Mouse (Mus musculus): Measurements from ENCODE around the gene Ndufv3. TPM values are rescaled to one million over a fixed set of nuclear protein-coding genes. Genes with fewer than 3 reads are reported as not detected.
A peak's percentile ranks its signal among the peaks of the same experiment; 100 is the strongest.
"Not testable (repeated sequence)": the region's sequence is repeated elsewhere in the genome, so short reads cannot be mapped to it uniquely, and the experiment has no call there.

Gene Ndufv3
- polyA plus RNA-seq, 1 experiment from 2014 or later: 337 TPM

DNA sequence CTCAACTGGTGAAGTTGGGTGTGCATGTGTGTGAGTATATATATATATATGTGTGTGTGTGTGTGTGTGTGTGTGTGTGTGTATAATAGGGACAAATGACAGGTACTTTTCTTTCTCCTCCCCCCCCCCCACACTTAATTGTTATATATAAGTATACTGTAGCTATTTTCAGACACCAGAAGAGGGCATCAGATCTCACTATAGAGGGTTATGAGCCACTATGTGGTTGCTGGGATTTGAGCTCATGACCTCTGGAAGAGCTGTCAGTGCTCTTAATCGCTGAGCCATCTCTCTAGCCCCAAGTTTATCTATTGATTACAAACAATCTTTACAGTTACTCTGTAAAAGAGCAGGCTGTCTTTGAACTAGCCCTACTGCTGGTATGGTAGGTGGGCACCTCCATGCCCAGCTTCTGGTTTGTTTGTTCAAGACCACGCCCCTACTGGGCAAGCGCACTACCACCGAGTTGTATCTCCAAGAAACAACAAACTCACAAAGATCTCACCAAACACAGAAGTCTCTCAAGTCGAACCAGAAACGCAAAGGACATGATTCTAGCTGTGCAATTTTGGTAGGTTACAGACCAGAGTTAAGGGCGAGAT lies 470 bp upstream of the Ndufv3 start:
- no peaks in the 10 kb centered on the region for H3K9me3 ChIP-seq
- H3K9ac ChIP-seq: no peak overlapping the region
- H3K4me3 ChIP-seq (replicated peaks): peak overlapping the region; percentile 63
- peaks cover 10% of the 10 kb centered on the region for H3K4me1 ChIP-seq
- WGBS: 2% methylated on average over 7 of the region's 7 CpGs
- no peaks in the 10 kb centered on the region for H3K27me3 ChIP-seq (replicated peaks)
- peaks cover 4% of the 10 kb centered on the region; the same call in 1 of the 2 replicates for H3K36me3 ChIP-seq
- ATAC-seq (ENCODE audit: insufficient read depth, low FRiP score, low read depth): peak; percentile 52
- peak overlapping the region; percentile 75; the same call in 1 of the 2 replicates for H3K27ac ChIP-seq
- peak overlapping the region; percentile 52 for H3K4me2 ChIP-seq

DNA sequence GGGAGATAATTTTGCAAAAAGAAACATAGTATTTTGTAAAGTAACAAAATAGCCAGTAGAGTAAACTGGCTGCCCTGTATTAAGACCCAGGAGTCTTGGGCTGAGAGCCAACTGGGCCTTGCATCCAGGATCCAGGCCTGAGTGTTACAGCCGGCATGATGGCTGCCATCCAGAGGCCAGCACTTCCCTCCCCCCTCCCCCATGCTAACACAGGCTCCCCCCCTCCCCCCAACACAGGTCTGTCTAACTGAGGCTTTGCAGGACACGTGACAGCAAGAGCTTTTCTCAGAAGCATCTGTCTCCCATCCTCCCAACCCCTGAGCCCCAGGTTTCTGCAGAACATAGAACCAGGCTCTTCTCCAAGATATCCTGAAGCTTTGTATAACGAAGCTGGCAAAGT lies 980 bp downstream of the Ndufv3 start:
- H3K27ac ChIP-seq: peak overlapping the region; percentile 75; the same call in 1 of the 2 replicates
- H3K9ac ChIP-seq: 0 out of 2 replicates have a peak overlapping the region, but pooled peaks have one; percentile 51
- H3K36me3 ChIP-seq: peaks cover 4% of the 10 kb centered on the region; the same call in 1 of the 2 replicates
- peak overlapping the region; percentile 63 for H3K4me3 ChIP-seq (replicated peaks)
- ATAC-seq (ENCODE audit: insufficient read depth, low FRiP score, low read depth): no peak
- peaks cover 10% of the 10 kb centered on the region for H3K4me1 ChIP-seq
- H3K9me3 ChIP-seq: no peaks in the 10 kb centered on the region
- H3K4me2 ChIP-seq: peak overlapping the region; percentile 52
- 13% methylated on average over 3 of the region's 3 CpGs for WGBS
- no peaks in the 10 kb centered on the region for H3K27me3 ChIP-seq (replicated peaks)

GRCm38 (mm10) chr17:31521948-31522347 lies 2.0 kb downstream of the Ndufv3 start:
- Histone ChIP-seq H3K9me3 (no peaks in the 10 kb centered on the region), H3K4me1 (peaks cover 10% of the 10 kb centered on the region), H3K27me3 (replicated peaks) (no peaks in the 10 kb centered on the region), H3K4me2 (peak overlapping the region; percentile 52; the same call in 1 of the 2 replicates), H3K27ac (peak overlapping the region; percentile 75; the same call in 1 of the 2 replicates), H3K4me3 (replicated peaks) (no peak overlapping the region), H3K9ac (no peak overlapping the region), H3K36me3 (peaks cover 4% of the 10 kb centered on the region)
- no peak for ATAC-seq (ENCODE audit: insufficient read depth, low FRiP score, low read depth)
- 82% methylated on average over 6 of the region's 6 CpGs for WGBS

GRCm38 (mm10) chr17:31525114-31525513 lies 5.2 kb downstream of the Ndufv3 start:
- Histone ChIP-seq H3K36me3 (peaks cover 23% of the 10 kb centered on the region), H3K27ac (no peak overlapping the region), H3K4me1 (peaks cover 10% of the 10 kb centered on the region), H3K27me3 (replicated peaks) (no peaks in the 10 kb centered on the region), H3K9me3 (no peaks in the 10 kb centered on the region), H3K9ac (no peak overlapping the region), H3K4me3 (replicated peaks) (no peak overlapping the region), H3K4me2 (no peak overlapping the region)
- 85% methylated on average over 4 of the region's 4 CpGs for WGBS
- no peak for ATAC-seq (ENCODE audit: insufficient read depth, low FRiP score, low read depth)

DNA sequence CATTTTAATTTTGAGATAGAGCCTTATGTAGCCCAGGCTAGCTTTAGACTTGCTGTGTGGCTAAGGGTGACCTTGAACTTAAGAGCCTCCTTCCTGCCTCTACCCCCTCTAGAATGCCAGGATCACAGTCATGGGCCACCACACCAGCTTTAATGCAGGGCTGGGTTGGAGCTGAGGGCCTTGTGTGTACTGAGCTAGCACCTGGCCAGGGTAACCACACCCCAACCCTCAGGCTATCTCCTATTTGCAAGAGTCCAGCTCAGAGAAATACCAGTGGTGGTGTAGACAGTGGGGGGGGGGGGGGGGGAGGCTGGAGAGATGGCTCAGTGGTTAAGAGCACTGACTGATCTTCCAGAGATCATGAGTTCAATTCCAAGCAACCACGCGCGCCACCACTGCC lies 5.9 kb downstream of the Ndufv3 start:
- Histone ChIP-seq H3K9ac (no peak overlapping the region), H3K4me1 (peaks cover 9% of the 10 kb centered on the region), H3K4me2 (no peak overlapping the region), H3K27me3 (replicated peaks) (no peaks in the 10 kb centered on the region), H3K36me3 (peaks cover 23% of the 10 kb centered on the region), H3K27ac (no peak overlapping the region), H3K4me3 (replicated peaks) (no peak overlapping the region), H3K9me3 (no peaks in the 10 kb centered on the region)
- WGBS: 95% methylated on average over 3 of the region's 3 CpGs
- no peak for ATAC-seq (ENCODE audit: insufficient read depth, low FRiP score, low read depth)

DNA sequence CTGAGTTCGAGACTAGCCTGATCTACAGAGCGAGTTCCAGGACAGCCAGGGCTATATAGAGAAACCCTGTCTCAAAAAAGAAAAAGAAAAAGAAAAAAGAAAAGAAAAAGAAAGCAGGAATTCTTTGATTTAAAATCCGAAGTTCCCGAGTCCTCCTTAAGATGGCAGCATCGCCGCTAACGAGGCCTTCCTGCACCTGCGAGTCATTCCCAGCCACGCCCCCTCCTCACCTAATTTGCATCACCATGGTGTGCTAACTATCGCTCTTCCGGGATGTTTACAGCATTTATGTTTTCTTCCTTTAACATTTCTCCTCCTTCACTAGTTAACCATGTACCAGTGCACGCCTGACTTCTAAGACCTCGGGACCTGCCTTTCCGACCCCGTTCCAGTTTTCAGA lies 9.4 kb downstream of the Ndufv3 start:
- Histone ChIP-seq H3K9ac (no peak overlapping the region), H3K9me3 (no peaks in the 10 kb centered on the region), H3K4me3 (replicated peaks) (no peak overlapping the region), H3K4me1 (no peaks in the 10 kb centered on the region), H3K4me2 (no peak overlapping the region), H3K27ac (no peak overlapping the region), H3K36me3 (peaks cover 27% of the 10 kb centered on the region), H3K27me3 (replicated peaks) (no peaks in the 10 kb centered on the region)
- no peak for ATAC-seq (ENCODE audit: insufficient read depth, low FRiP score, low read depth)
- WGBS: 34% methylated on average over 15 of the region's 15 CpGs

GRCm38 (mm10) chr17:31531441-31532158 lies 11.7 kb downstream of the Ndufv3 start:
- Histone ChIP-seq H3K4me1 (peaks cover 9% of the 10 kb centered on the region), H3K27ac (no peak overlapping the region), H3K36me3 (peaks cover 27% of the 10 kb centered on the region), H3K9me3 (no peaks in the 10 kb centered on the region), H3K4me2 (no peak overlapping the region), H3K4me3 (replicated peaks) (no peak overlapping the region), H3K9ac (no peak overlapping the region), H3K27me3 (replicated peaks) (no peaks in the 10 kb centered on the region)
- ATAC-seq (ENCODE audit: insufficient read depth, low FRiP score, low read depth): no peak
- WGBS: 85% methylated on average over 14 of the region's 14 CpGs

- WGBS: 86% methylated on average over 4 of the region's 4 CpGs
- not testable (repeated sequence) for H3K4me3 ChIP-seq (replicated peaks); H3K4me1 ChIP-seq; H3K27me3 ChIP-seq (replicated peaks); H3K4me2 ChIP-seq; H3K9ac ChIP-seq; H3K9me3 ChIP-seq; H3K27ac ChIP-seq; ATAC-seq (ENCODE audit: insufficient read depth, low FRiP score, low read depth)
- H3K36me3 ChIP-seq: peaks cover 22% of the 10 kb centered on the region
These were observed 12.4 kb downstream of the Ndufv3 start for GRCm38 (mm10) chr17:31532331-31532730.

- peaks cover 9% of the 10 kb centered on the region for H3K4me1 ChIP-seq
- ATAC-seq (ENCODE audit: insufficient read depth, low FRiP score, low read depth): no peak
- no peak overlapping the region for H3K4me2 ChIP-seq
- H3K9ac ChIP-seq: no peak overlapping the region
- no peaks in the 10 kb centered on the region for H3K27me3 ChIP-seq (replicated peaks)
- H3K27ac ChIP-seq: peak overlapping the region; percentile 65
- no peaks in the 10 kb centered on the region for H3K9me3 ChIP-seq
- 72% methylated on average over 4 of the region's 4 CpGs for WGBS
- H3K36me3 ChIP-seq: peaks cover 7% of the 10 kb centered on the region; the same call in 1 of the 2 replicates
- H3K4me3 ChIP-seq (replicated peaks): no peak overlapping the region
These were observed 15.4 kb downstream of the Ndufv3 start for GRCm38 (mm10) chr17:31535358-31535757.

DNA sequence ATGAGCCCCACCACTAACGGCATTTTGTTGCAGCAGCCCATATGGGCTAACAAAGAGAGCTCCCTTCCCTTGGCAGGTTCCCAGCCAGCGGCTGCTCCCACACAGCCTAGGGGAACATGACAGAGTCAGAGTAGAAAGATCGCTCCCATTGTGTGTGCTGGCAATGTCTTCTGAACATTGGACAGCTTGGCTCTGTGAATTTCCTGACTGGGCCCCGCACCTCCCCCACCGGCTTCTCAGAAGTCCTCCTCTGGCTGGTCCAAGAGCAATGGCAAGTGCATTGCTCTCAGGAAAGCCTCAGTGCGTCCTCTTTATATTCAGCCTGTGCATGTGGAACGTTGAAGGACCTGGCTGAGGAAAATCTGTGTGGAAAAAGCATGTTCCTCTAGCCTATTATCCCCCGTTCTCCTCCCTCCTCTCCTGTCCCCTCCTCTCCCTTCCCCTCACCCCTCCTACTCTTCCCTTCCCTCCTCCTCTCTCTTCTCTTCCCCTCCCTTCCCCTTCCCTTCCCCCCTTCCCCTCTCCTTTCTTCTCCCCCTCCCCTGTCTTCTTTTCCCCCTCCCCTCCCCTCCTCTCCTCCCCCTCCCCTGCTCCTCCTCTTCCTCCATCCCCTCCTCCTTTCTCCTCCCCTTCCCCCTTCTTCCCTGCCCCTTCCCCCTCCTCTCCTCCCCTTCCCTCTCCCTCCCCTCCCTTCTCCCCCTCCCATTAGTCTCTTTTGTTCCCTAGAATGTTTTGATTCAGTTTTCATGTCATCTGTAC lies 16.1 kb downstream of the Ndufv3 start:
- H3K27me3 ChIP-seq (replicated peaks): no peaks in the 10 kb centered on the region
- peaks cover 5% of the 10 kb centered on the region; the same call in 1 of the 2 replicates for H3K36me3 ChIP-seq
- WGBS: 24% methylated on average over 8 of the region's 8 CpGs
- H3K27ac ChIP-seq: peak overlapping the region; percentile 65
- H3K9ac ChIP-seq: no peak overlapping the region
- ATAC-seq (ENCODE audit: insufficient read depth, low FRiP score, low read depth): peak; percentile 53; the same call in 1 of the 2 replicates
- no peak overlapping the region for H3K4me2 ChIP-seq
- H3K9me3 ChIP-seq: no peaks in the 10 kb centered on the region
- H3K4me1 ChIP-seq: peaks cover 9% of the 10 kb centered on the region
- no peak overlapping the region for H3K4me3 ChIP-seq (replicated peaks)

GRCm38 (mm10) chr17:31540101-31540500 lies 20.2 kb downstream of the Ndufv3 start:
- no peaks in the 10 kb centered on the region for H3K27me3 ChIP-seq (replicated peaks)
- H3K4me3 ChIP-seq (replicated peaks): no peak overlapping the region
- H3K9ac ChIP-seq: no peak overlapping the region
- no peak overlapping the region for H3K27ac ChIP-seq
- no peaks in the 10 kb centered on the region for H3K9me3 ChIP-seq
- no peak overlapping the region for H3K4me2 ChIP-seq
- peaks cover 10% of the 10 kb centered on the region for H3K4me1 ChIP-seq
- no peak for ATAC-seq (ENCODE audit: insufficient read depth, low FRiP score, low read depth)
- WGBS: 57% methylated on average over 3 of the region's 3 CpGs
- no peaks in the 10 kb centered on the region for H3K36me3 ChIP-seq
